Comparison of ENCODE assay signal across 26 mouse cellular contexts in genomic region chr2:155367635-155368284, GRCm38 (mm10). TPM values are rescaled to one million over a fixed set of nuclear protein-coding genes. Genes with fewer than 3 reads are reported as not detected.
DNase-seq lines count a peak whose midpoint lies in the region; ATAC-seq and TF ChIP-seq lines count a peak whose summit lies in the region.
"Had no signal": no experiment of that assay in that cellular context is flagged by ENCODE, and none has a peak within 500 bp of the region (broad histone marks: within the 10 kb centered on the region; RNA-seq: fewer than 3 reads in every experiment).

No protein-coding gene starts in this region.

- no peaks in the 10 kb centered on the region for H3K27me3 ChIP-seq in liver, postnatal 0 days (ENCODE audit: insufficient read depth, low read length)
- no peaks in the 10 kb centered on the region for H3K27me3 ChIP-seq in liver, embryonic 11.5 days (replicated peaks; ENCODE audit: control insufficient read depth, insufficient read depth, low read length)
- H3K27me3 ChIP-seq: heart, embryonic 13.5 days; liver, embryonic 12.5 days; neural tube, embryonic 13.5 days; stomach, embryonic 15.5 days had no signal

- H3K4me1 ChIP-seq in liver, postnatal 0 days (ENCODE audit: insufficient read depth): peaks cover 28% of the 10 kb centered on the region
- 0 out of 2 replicates have a peak, but pooled peaks cover 3% of the 10 kb centered on the region for H3K4me1 ChIP-seq in liver, embryonic 11.5 days (replicated peaks; ENCODE audit: control insufficient read depth, insufficient read depth, low read length)
- peaks cover 45% of the 10 kb centered on the region for H3K4me1 ChIP-seq in bone marrow macrophage, adult 2 months (ENCODE audit: control insufficient read depth, insufficient read depth, low read length)
- H3K4me1 ChIP-seq: limb, embryonic 10.5 days; stomach, embryonic 15.5 days had no signal

- TF ChIP-seq CTCF in liver, postnatal 0 days (IDR thresholded peaks at IDR 0.05; ENCODE audit: low read depth): no peak
- no peak for TF ChIP-seq CTCF in bone marrow macrophage, adult 2 months (IDR thresholded peaks at IDR 0.05; ENCODE audit: low read depth, low read length)

- peak; percentile 19; the same call in 1 of the 2 replicates for ATAC-seq in liver, postnatal 0 days
- no peak for ATAC-seq in liver, embryonic 11.5 days (replicated peaks; ENCODE audit: low FRiP score)
- ATAC-seq in granulocyte monocyte progenitor cell, adult 5-6 weeks (replicated peaks; ENCODE audit: poor library complexity, severe bottlenecking): peak; percentile 85
- ATAC-seq in neutrophil, adult 5-6 weeks (ENCODE audit: extremely low read depth, insufficient number of reproducible peaks, low FRiP score, poor library complexity, severe bottlenecking): peak; percentile 36; the same call in 1 of the 2 replicates
- ATAC-seq: inflammation-experienced regulatory T-cells, adult 6 months; liver, embryonic 12.5 days had no signal

- peak overlapping the region; percentile 76 for H3K27ac ChIP-seq in liver, postnatal 0 days (ENCODE audit: low read depth)
- H3K27ac ChIP-seq in liver, embryonic 11.5 days (ENCODE audit: low read depth, low read length): no peak overlapping the region
- H3K27ac ChIP-seq in bone marrow macrophage, adult 2 months (ENCODE audit: insufficient read depth, low read depth, low read length): peak overlapping the region; percentile 84
- H3K27ac ChIP-seq: heart, embryonic 13.5 days; hindbrain, embryonic 14.5 days; limb, embryonic 10.5 days; liver, embryonic 12.5 days; neural tube, embryonic 13.5 days; stomach, embryonic 15.5 days had no signal

- no peak for DNase-seq in liver, postnatal 0 days
- no peak for DNase-seq in liver, embryonic 11.5 days (ENCODE audit: low spot score)
- DNase-seq in retina, postnatal 1 day: no peak
- DNase-seq in T-cell, adult 2 months (ENCODE audit: low spot score): no peak
- DNase-seq: adrenal gland, postnatal 14 days; cerebellum, adult 11 months; cerebellum, adult 9-11 months; heart, postnatal 14 days; kidney, adult 8-10 months; kidney, postnatal 10 days; lung, embryonic 14.5 days; midbrain, embryonic 14.5 days; right cerebral cortex, adult 18-20 months; right cerebral cortex, postnatal 4 days; thymus, postnatal 25 days had no signal

- no peaks in the 10 kb centered on the region for H3K9me3 ChIP-seq in liver, postnatal 0 days (ENCODE audit: low read length)
- no peaks in the 10 kb centered on the region for H3K9me3 ChIP-seq in liver, embryonic 11.5 days (ENCODE audit: control insufficient read depth, low read length)
- H3K9me3 ChIP-seq: heart, embryonic 13.5 days; limb, embryonic 10.5 days; liver, embryonic 12.5 days; neural tube, embryonic 13.5 days; stomach, embryonic 15.5 days had no signal

- no peaks in the 10 kb centered on the region for H3K36me3 ChIP-seq in liver, postnatal 0 days (replicated peaks; ENCODE audit: insufficient read depth, low read length)
- H3K36me3 ChIP-seq in liver, embryonic 11.5 days (ENCODE audit: control insufficient read depth, insufficient read depth, low read length): no peaks in the 10 kb centered on the region
- H3K36me3 ChIP-seq: heart, embryonic 13.5 days; limb, embryonic 10.5 days; liver, embryonic 12.5 days; neural tube, embryonic 13.5 days; stomach, embryonic 15.5 days had no signal

- TF ChIP-seq POLR2A in bone marrow macrophage, adult 2 months (IDR thresholded peaks at IDR 0.05; ENCODE audit: borderline replicate concordance, low read depth, low read length): no peak

- H3K4me2 ChIP-seq in liver, postnatal 0 days (ENCODE audit: low read depth, low read length): no peak overlapping the region
- no peak overlapping the region for H3K4me2 ChIP-seq in liver, embryonic 11.5 days
- H3K4me2 ChIP-seq: heart, embryonic 13.5 days; hindbrain, embryonic 14.5 days; liver, embryonic 12.5 days; lung, embryonic 14.5 days; neural tube, embryonic 13.5 days; stomach, embryonic 15.5 days had no signal

- 47% methylated on average over 7 of the region's 7 CpGs for WGBS in liver, postnatal 0 days (ENCODE audit: insufficient replicate concordance)
- 70% methylated on average over 7 of the region's 7 CpGs for whole genome bisulfite sequencing in liver, embryonic 11.5 days

- H3K4me3 ChIP-seq in liver, postnatal 0 days (ENCODE audit: low read depth, low read length): no peak overlapping the region
- H3K4me3 ChIP-seq in liver, embryonic 11.5 days (ENCODE audit: low read depth, low read length): no peak overlapping the region
- H3K4me3 ChIP-seq in bone marrow macrophage, adult 2 months (ENCODE audit: insufficient read depth, low read length): no peak overlapping the region
- H3K4me3 ChIP-seq: heart, embryonic 13.5 days; limb, embryonic 10.5 days; liver, embryonic 12.5 days; myocyte; neural tube, embryonic 13.5 days; stomach, embryonic 15.5 days had no signal

- no peak overlapping the region for H3K9ac ChIP-seq in liver, postnatal 0 days (replicated peaks)
- no peak overlapping the region for H3K9ac ChIP-seq in liver, embryonic 11.5 days (ENCODE audit: low read depth, low read length)
- H3K9ac ChIP-seq: heart, embryonic 13.5 days; hindbrain, embryonic 14.5 days; liver, embryonic 12.5 days; lung, embryonic 14.5 days; neural tube, embryonic 13.5 days; stomach, embryonic 15.5 days had no signal

- no peak for TF ChIP-seq EP300 in liver, postnatal 0 days (IDR thresholded peaks at IDR 0.05; ENCODE audit: low read depth)

RNA-seq across cellular contexts. Expression of gene Pigu, which starts 10.5 kb away (rescaled TPM):
- polyA plus RNA-seq in liver, postnatal 0 days (2015; fragmentation: Nextera tagmentation; extraction: Ambion mirVana): 15.3 and 15.9 TPM in 2 replicates
- 51.7 and 51.9 TPM in 2 replicates for polyA plus RNA-seq in liver, embryonic 11.5 days (2014; fragmentation: Nextera tagmentation; extraction: Ambion mirVana)
- polyA plus RNA-seq in bone marrow macrophage, adult 2 months (2012; ENCODE audit: insufficient read depth, insufficient read length, missing spikeins): 36.7 and 41.7 TPM in 2 replicates
- total RNA-seq in granulocyte monocyte progenitor cell, adult 5-6 weeks (2014; fragmentation: Nextera tagmentation): 51.4 and 52.3 TPM in 2 replicates
- 44.0 TPM in 2 replicates for total RNA-seq in granulocyte monocyte progenitor cell, adult 5-6 weeks (2017)
- total RNA-seq in neutrophil, adult 5-6 weeks (2017): 19.2 and 20.4 TPM in 2 replicates

RNA-seq across cellular contexts. Expression of gene Trp53inp2, which starts 13.1 kb away (rescaled TPM):
- 28.0 and 29.5 TPM in 2 replicates for polyA plus RNA-seq in liver, postnatal 0 days (2015; fragmentation: Nextera tagmentation; extraction: Ambion mirVana)
- polyA plus RNA-seq in liver, embryonic 11.5 days (2014; fragmentation: Nextera tagmentation; extraction: Ambion mirVana): 6.6 and 7.0 TPM in 2 replicates
- polyA plus RNA-seq in bone marrow macrophage, adult 2 months (2012; ENCODE audit: insufficient read depth, insufficient read length, missing spikeins): 60.0 and 63.1 TPM in 2 replicates
- total RNA-seq in granulocyte monocyte progenitor cell, adult 5-6 weeks (2014; fragmentation: Nextera tagmentation): 0.23 and 0.95 TPM in 2 replicates
- 2.9 and 4.8 TPM in 2 replicates for total RNA-seq in granulocyte monocyte progenitor cell, adult 5-6 weeks (2017)
- 33.0 and 36.5 TPM in 2 replicates for total RNA-seq in neutrophil, adult 5-6 weeks (2017)
